Mouse (Mus musculus) layer of hippocampus, adult 9-10 months (tissue): ENCODE data around the gene Fads3.
A peak's percentile ranks its signal among the peaks of the same experiment; 100 is the strongest.

ENCODE experiments used
- DNase-seq: peaks from one replicate; pipeline ENCODE4 v3.0.0; 2022; ENCODE audit warnings: low spot score

The Fads3 gene

GRCm38 (mm10) chr19:10070186-10070980 lies 29.0 kb downstream of the Fads3 start:
- DNase-seq = no peak

DNA sequence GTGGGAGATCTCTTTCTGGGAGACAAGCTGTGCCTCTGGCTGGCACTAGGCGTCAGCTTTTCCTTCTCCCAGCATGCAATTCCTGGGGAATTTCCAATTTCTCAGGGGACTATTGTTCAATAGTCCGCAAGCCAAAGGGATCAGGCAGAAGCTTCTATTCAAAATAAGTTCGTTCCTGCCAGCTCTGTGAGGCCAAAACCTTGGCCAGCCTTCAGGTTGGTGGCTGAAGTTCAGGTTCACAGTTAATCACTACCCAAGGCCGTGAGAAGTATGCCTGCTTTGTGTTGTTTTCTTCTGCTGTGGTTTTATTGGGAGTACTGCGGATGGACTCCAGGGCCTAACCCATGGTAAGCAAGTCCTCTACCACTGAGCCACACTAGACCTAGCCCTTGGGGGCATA lies 29.8 kb downstream of the Fads3 start:
- DNase-seq = no peak

DNA sequence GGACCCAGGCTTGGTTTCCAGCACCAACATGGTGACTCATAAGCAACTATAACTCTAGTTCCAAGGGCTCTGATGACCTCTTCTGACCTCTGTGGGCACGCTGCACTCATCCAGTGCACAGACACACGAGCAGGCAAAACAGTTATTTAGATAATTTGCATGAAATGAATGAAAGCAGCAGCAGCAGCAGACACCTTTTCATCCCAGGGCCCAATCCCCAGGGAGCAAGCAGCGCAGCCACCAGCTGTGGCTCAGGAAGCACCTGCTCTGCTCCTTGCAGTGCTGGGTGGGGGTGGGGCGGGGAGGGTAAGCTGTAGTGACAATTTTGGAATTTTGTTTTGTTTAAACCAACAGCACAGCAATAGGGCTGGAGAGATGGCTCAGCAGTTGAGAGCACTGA lies 30.5 kb downstream of the Fads3 start:
- no peak for DNase-seq

- no peak for DNase-seq
These were observed 31.8 kb downstream of the Fads3 start for GRCm38 (mm10) chr19:10073145-10073544.

GRCm38 (mm10) chr19:10078392-10078791 lies 37.0 kb downstream of the Fads3 start:
- DNase-seq = no peak

DNA sequence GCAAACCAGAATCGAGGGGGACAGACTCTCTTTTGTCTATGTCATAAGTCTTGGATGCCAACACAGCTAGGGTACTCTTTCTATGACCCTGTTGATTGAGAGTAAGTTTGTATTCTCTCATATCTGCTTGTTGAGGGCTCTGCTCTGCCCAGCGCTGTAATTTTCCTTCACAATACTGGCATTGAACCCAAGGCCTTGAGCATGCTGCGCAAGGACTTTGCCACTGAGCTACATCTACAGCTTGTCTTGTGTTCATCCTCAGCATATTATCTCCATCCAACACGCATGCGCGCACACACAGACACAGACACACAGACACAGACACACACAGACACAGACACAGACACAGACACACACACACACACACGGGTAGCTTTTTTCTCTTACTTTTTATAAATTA lies 39.0 kb downstream of the Fads3 start:
- DNase-seq = no peak

DNA sequence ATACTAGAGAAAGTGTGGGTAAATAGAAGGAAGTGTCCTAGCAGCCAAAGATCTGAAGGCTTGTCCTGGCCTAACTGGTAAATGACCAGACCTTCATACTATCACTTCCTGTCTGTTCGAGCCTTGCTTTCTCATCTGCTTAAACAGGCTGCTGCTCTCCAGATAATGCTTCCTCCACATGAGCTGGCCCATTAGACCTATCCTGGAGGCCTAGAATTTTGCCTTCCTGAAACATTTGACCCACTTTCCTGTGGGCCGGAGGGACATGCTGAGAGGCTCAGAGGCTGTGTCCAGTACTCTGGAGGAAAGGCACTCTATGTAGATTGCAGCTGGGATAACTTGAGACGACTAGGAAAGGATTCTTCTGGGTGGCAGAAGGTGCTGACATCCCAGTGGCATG lies 40.7 kb downstream of the Fads3 start:
- DNase-seq = no peak

- DNase-seq = no peak
These were observed 44.1 kb downstream of the Fads3 start for GRCm38 (mm10) chr19:10085454-10085853.

GRCm38 (mm10) chr19:10086976-10087375 lies 45.6 kb downstream of the Fads3 start:
- no peak for DNase-seq

DNA sequence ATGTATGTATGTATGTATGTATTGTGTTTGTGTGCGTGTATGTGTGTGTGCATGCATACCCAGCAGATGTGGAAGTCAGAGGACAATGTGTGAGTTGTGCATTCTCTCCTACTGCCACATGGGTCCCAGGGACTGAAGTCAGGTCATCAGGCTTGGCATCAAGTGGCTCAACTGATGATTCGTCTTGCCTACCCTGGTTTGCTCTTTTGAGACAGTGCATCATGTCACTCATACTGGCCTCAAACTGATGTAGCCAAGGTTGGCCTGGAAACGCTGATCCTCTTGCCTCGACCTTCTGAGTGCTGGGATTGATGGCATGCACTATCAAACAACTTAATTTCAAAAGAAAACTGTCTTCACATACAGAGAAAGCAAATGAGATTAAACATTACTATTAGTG lies 52.5 kb downstream of the Fads3 start:
- DNase-seq = no peak

GRCm38 (mm10) chr19:10094695-10095094 lies 53.3 kb downstream of the Fads3 start:
- DNase-seq = no peak

GRCm38 (mm10) chr19:10096371-10096876 lies 55.1 kb downstream of the Fads3 start:
- no peak for DNase-seq

DNA sequence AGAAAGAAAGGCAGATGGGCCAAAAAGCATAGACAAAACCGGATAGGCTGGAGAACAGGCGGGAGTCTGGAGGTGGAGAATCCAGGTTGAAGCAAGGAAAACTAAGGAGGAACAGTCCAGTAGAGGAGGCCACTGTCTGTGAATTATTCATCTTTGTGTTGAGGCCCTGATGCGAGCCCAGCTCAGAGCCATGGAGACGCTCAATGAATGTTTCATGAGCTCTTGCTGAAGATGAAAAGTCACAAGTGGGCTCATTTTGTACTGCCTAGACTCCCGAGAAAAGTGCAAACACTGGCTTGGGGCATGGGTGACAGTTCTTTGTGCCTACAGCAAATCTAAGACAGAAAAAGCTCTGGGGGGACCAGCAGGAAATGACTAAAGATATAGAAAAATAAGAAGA lies 56.5 kb downstream of the Fads3 start:
- no peak for DNase-seq

DNA sequence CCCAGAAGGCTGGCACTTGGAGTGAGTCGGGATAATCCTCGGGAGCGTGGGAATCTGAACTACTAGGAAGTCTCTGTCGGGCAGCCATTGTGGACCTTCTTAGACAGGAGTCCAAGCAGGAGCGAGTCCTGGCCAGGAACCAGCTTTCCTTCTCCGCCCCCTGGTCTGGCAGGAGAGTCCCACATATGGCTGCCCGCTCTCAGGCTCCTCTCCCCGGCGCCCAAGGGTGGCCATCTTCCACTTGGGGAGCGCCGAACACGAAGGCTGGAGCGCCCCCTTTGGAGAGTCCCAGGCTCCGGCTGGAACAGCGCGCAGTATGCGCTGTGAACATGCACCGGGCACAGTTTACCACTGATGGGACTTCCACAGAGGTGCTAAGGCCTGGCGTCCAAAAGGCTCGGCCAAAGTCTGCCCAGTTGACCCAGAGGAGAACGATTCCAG lies 59.3 kb downstream of the Fads3 start:
- peak; percentile 37 for DNase-seq

DNA sequence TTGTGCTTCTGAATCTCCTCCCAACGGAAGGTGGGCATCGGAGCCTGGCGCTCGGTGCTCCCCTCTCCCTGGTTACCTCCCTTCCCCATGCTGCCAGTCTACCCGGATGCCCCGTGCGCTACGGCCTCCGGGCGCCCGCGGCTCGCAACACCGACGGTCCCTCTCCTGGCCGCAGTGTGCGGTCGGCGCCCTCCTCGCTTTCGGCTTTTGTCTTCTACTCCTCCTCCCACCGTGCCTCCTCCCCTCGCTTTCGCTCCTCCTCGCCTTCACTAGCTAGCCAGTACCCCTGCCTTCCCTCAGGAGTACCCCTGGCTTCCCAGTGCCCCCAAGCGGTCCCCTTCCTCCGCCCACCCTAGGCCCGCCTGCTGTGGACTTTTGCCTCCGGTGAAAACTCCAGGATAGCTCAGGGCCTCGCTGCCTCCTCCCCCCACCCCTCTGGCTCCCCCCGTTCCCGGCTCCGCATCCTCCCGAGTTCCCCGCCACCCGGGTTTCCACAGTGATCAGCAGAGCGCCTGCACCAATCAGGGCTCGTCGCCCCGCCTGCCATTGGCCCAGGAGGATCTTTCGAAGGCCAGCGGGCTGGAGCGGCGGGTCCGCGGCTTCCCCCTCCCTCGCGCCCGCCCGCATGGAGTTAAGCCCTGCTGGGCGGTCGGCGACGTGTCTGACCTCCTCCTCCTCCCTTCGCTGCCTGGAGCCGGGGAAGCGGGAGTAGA lies 60.1 kb downstream of the Fads3 start, which contains the start of gene Fads2:
Gene Fads2, minus strand, starts transcription at position 406 of the 713 bp plus-strand sequence.
- DNase-seq = peak; percentile 65

DNA sequence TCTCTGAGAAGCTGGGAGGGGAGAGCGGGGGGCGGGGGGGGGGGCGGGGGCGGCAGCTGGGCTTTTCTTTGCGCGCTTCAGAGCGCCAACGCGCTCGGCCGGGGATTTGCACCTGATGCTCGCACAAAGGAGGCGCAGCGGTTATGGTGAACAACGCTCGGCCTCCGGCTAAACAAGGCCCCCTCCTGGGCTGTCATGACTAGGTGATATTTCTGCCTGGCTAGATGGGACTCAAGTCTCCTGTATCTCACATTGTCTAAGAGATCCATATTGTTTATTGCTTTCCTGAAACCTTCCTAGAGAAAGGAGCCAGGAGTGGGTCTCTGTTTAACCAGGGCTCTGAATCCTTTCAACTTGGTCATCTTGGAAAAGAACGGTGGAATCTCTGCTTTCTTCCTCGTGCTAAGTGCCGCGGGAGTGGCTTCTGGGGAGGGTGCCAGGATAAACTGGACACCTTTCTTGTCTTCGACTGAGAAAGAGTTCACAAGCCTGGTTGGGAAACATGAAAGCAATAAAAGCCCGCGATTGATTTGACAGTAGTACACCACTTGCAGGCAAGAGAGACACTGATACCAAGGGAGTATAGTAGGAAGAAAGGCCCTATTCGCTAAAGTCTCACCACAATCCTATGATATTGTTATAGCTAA lies 60.8 kb downstream of the Fads3 start:
- DNase-seq = no peak

DNA sequence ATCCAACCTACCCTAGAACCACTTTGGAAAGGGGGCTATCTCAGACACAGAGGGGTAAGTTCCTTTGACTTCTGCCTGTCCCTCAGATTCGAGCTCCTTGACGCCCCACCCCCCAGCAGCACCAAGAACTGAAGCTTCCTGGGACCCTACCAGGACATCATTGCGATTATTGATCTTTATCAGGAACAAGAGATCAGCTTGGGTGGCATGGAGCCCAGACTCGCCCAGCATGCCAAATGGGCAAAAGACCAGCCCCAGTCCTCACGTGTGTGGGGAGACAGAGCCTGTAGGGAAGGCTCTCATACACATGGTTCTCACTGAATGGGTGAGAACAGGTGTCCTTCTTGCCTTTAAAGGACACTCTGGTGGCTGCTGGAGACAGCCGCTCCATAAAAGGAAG lies 62.9 kb downstream of the Fads3 start:
- no peak for DNase-seq

- no peak for DNase-seq
These were observed 63.7 kb downstream of the Fads3 start for GRCm38 (mm10) chr19:10105034-10105493.

DNA sequence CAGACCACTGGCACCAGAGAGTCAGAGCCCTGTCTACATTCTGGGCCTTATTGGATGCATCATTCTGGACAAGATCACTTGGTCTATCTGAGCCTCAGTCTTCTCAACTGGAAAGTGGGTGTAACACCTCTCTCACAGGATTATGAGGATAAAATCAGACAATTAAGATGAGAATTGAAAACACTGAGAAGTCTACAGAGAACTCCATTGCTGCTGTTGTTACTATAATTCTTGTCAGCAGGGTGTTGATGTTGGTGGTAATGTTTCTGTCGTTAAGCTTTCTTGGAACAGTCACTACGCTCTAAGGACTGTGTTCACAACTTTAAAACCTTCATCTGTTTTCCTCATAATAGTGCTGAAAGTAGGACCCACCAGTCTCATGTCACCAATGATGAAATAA lies 65.3 kb downstream of the Fads3 start:
- DNase-seq = no peak

- no peak for DNase-seq
These were observed 65.8 kb downstream of the Fads3 start for GRCm38 (mm10) chr19:10107051-10107611.

GRCm38 (mm10) chr19:10108129-10108528 lies 66.8 kb downstream of the Fads3 start:
- DNase-seq = no peak

DNA sequence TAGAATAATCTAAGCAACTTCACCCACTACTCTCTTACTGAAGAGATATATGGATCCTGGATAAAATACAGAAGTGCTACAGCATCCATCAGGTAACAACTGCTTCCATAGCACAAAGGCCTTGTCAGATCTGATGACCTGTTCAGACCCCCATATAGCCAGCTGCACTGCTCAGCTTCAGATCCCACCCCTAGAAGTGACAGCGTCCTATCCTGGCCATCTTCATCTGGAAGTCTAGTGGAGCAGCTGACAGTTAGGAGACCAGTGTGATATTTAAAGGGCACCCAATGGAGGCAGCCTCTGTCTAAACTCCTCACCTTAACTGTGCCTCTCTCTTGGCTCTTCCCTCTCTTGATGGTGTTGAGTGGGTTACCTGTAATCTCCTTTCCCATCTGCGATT lies 67.3 kb downstream of the Fads3 start:
- DNase-seq = no peak
